Mouse (Mus musculus) gastrocnemius, postnatal 25 days (tissue): Measurements from ENCODE around the gene Kcnh4. TPM values are rescaled to one million over a fixed set of nuclear protein-coding genes. Genes with fewer than 3 reads are reported as not detected.
A peak's percentile ranks its signal among the peaks of the same experiment; 100 is the strongest.

Experiments used
- DNase-seq: peaks from one replicate; pipeline ENCODE4 v3.0.0; 2022
- long read RNA-seq, 2 experiments: library from polyadenylated mRNA; stranded (forward); transcript quantifications; one replicate each; pipeline ENCODE4 v2.0.0; 2021
- total RNA-seq, 2 experiments: library from RNA; stranded (reverse); gene quantifications; 1 replicate in 1 of 2; 2 replicates in 1 of 2; pipeline ENCODE4 v1.2.3; 2021

The Kcnh4 gene
- not detected for total RNA-seq
- long read RNA-seq, experiment 1: 0 reads
- long read RNA-seq, experiment 2: 0 reads

DNA sequence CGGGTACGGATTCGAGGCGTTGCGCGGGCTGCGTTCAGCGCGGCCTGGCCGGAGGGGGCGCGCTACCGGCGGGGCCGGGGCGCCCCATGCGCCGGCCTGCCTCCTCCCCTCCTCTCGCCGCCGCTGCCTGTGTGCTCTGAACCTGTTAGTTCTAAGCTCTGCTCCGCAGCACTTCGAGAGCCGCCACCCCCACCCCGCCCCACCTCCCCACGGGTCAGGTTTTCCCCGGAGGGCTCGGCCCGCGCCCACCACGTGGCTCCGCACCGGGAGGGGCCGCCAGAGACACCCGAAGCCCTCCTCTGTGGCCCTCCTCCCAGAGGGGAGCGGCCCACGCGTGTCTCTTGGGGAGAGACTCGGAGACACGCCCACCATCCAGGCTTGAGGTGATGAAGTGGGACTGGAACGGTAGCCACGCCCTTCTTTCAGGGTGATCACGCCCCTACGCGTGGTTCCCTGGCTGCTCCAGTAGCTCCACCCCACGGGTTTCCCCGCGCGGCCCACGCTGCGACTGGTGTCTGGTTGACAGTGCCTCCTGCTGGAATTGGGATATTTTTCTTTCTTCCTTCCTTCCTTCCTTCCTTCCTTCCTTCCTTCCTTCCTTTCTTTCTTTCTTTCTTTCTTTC is at the start of gene Kcnh4:
TSS of gene Kcnh4 (minus strand) at position 332 of the 623 bp plus-strand sequence.
- DNase-seq: no peak

- peak; percentile 62 for DNase-seq
Observed at GRCm38 (mm10) chr11:100806380-100807305, 46.9 kb upstream of the Kcnh4 start.

DNA sequence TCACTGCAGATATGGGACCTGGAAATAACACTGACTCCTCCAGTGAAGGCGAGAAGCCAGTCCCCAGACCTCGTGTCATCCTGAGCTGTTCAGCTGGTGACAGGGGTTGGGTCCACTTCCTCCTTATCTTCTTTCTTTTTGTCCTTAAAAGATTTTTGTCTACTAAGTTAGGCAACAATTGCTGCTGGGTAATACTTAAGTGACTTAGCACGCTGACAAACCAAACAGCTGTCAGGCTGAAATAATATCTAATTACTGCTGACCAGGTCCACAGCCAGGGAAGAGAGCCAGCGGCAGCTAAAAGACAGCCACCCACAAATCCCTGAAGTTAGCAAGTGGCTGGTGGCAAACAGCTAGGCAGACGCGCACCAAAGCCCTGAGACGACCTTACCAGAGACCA is 45.8 kb upstream of the Kcnh4 start:
- DNase-seq: peak; percentile 70

DNA sequence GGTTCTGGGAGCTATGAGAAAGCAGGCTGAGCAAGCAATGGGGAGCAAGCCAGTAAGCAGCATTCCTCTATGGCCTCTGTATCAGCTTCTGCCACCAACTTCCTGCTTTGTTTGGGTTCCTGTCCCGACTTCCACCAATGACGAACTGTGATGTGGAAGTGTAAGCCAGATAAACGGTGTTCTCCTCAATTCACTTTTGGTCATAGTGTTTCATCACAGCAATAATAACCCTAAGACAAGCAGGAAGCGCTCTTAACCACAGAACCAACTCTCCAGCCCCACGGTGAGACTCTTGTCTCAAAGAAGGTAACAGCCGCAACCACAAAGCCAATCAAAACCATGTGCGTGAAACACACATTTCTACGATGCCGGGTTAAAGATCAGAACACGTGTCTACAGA is 44.7 kb upstream of the Kcnh4 start:
- DNase-seq: no peak

GRCm38 (mm10) chr11:100799426-100799825 is 39.7 kb upstream of the Kcnh4 start:
- DNase-seq: no peak

GRCm38 (mm10) chr11:100796585-100796984 is 36.8 kb upstream of the Kcnh4 start:
- no peak for DNase-seq

DNA sequence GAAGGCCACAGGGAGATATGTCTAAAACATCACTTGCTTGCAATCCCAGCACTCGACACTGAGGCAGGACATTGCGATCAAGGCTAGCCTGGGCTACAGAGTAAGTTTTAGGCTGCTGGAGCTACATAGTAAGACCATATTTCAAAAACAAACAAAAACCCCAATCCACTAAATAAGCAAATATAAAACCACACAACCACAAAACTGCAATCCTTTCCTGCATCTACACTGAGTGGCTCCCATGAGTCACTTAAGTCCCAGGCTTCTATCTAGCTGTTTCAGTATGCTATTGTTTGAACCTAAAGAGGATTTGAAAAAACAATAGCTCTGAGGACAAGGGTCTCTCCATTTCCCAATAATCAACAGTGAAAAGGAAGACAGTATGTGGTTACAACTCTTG is 35.6 kb upstream of the Kcnh4 start:
- no peak for DNase-seq

GRCm38 (mm10) chr11:100791457-100792049 is 31.8 kb upstream of the Kcnh4 start:
- DNase-seq: peak; percentile 54

- DNase-seq: peak; percentile 90
Observed at GRCm38 (mm10) chr11:100790644-100791043, 30.9 kb upstream of the Kcnh4 start.

- DNase-seq: no peak
Observed at GRCm38 (mm10) chr11:100789702-100790101, 30.0 kb upstream of the Kcnh4 start.

GRCm38 (mm10) chr11:100785774-100786173 is 26.0 kb upstream of the Kcnh4 start:
- no peak for DNase-seq

DNA sequence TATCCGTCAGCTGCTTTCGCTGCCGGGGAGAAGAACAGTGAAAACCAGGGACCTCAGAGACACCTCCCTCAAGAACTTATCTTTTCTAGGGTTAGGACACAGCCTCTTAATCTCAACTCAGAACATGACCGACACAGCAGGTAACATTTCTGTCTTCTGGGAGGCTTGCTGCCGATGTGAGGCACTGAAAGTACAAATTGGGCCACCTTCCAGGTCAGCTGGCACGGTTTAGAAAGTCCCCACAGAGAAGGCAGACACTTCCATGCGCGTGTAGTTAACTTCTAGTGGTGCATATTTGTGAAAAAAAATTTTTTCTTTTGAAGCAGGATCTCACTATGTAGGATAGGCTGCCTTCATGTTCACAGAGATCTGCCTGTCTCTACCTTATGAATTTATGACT is 24.5 kb upstream of the Kcnh4 start:
- no peak for DNase-seq

DNA sequence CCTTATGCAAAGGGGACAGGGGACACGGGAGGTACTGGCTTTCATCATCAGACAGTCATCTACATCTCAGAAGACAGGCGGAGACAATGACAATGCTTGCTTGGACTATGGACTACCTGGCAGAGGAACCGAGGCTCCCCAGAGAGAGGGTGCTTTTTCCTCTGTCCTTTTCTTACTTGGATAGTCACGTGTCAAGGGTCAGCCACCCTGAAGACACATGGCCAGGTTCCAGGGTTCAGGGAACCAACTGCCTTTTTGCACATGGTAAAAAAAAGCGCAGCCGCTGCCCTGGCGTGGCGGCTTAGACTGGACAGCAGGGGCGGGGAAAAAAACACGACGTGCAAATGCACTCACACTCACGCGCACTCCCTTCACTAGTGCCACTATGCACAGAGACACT is 22.8 kb upstream of the Kcnh4 start:
- DNase-seq: no peak

DNA sequence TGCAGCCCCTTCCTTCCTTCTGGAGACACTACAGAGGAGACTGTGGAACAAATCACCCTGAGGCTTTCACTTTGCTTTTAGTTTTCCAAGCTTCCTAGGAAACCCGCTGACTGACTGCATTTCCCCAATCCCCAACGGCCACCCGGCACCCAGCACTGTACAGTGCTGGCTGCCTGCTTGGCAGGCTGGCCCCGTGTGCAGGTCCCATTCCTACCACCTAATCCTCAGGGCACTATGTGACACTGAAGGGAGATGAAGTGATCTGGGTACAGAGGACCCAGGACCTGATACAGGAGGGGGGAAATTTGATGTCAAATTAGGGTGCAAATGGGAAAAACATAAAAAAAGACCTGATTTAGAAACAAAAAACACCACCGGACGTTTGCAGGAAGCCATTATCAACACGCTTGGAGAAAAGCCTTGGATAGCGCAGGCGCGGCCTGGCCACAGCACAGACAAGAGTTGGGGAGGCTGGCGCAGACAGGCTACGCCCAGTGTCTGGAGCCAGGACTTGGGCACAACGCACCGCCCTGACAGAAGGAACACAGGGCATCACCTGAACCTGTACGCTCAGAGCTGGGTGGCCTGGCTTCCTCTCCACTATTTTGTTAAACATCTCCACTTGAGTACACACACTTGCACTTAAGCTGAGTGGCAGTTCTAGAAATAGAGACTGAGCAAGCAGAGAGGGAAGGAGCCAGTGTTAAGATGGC is 22.2 kb upstream of the Kcnh4 start:
- no peak for DNase-seq

- no peak for DNase-seq
Observed at GRCm38 (mm10) chr11:100780247-100780646, 20.5 kb upstream of the Kcnh4 start.

GRCm38 (mm10) chr11:100778069-100778468 is 18.3 kb upstream of the Kcnh4 start:
- no peak for DNase-seq

- DNase-seq: no peak
Observed at GRCm38 (mm10) chr11:100775921-100776320, 16.2 kb upstream of the Kcnh4 start.

DNA sequence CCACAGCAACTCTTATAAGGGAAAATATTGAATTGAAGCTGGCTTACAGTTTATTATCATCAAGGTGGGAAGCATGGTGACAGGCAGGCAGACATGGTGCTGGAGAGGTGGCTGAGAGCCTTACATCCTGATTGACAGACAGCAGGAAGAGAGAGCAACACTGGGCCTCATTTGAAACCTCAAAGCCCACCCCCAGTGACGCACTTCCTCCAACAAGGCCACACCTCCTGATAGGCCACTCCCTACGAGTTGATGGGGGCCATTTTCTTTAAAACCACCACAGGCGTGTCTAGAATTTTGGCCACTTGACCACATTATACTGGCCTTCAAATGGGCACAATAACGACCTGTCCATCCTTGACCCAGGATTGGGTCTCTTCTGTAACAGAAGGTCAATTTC is 14.5 kb upstream of the Kcnh4 start:
- no peak for DNase-seq

DNA sequence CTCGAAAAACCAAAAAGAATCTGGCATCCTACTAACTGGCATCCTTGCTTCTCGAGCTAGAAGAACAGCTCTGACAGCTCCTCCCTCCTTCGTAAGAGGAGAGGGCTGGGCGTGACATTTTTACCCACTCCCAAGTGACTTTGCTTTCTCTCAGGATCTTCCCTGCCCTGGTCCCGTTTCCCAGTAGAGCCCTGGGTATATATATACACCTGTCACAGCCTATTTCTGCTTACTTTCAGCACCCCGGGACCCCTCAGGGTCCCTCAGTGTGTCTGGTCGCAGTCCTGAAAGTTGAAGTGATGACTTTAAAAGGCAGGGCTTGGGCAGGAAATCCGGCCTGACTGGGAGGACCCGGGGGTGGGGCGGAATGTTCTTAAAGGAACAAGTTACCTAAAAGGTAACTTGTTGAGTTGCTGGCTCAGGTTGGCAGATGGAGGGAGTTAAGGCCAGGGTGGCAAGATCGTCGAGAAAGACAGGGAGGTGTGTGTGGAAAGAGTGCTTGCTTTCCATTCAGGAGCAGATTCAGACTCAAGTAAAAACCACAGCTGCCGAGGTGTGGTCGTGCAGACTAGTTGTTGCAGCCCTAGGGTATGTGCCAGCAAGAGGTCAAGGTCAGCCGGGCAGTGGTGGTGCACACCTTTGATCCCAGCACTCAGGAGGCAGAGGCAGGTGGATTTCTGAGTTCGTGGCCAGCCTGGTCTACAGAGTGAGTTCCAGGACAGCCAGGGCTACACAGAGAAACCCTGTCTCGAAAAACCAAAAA is 11.1 kb upstream of the Kcnh4 start, which contains the start of gene Ghdc:
TSS of gene Ghdc (minus strand) at position 312 of the 763 bp plus-strand sequence.
- peak; percentile 82 for DNase-seq

DNA sequence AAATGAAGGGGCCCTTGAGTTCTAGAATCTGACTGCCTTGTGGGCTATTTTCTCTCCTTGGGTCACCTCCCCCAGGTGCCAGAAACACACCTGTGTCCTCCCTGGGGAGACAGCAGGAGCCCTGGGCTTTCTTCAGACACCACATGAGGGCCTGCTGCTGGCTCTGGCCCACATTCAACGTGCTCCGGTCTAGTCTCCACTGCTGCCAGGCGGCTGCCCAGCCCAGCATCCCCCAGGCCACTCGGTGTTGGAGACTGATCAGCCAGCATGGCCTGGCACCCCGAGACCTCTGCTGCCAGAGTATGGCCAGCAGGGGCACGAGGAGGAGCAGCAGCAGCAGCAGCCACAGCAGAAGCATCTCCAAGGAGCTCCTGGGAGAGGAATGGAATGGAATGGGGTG is 10.2 kb upstream of the Kcnh4 start:
- no peak for DNase-seq

GRCm38 (mm10) chr11:100767871-100768270 is 8.1 kb upstream of the Kcnh4 start:
- DNase-seq: no peak

GRCm38 (mm10) chr11:100766726-100767125 is 7.0 kb upstream of the Kcnh4 start:
- no peak for DNase-seq
